Mouse (Mus musculus) c-Kit-positive CD71-positive TER-119-positive erythroid progenitor cells, embryonic 14.5 days (primary cell): Measurements from ENCODE around the gene Wdr24.

Experiments used
- DNase-seq: peaks from one replicate; pipeline ENCODE4 v3.0.0-alpha.2; 2013; ENCODE audit warnings: low spot score

Wdr24 gene

GRCm38 (mm10) chr17:25823452-25823851 lies at the start of gene Wdr24:
Gene Wdr24 (plus strand): TSS chr17:25823627.
- DNase-seq, result peak; percentile 85

- DNase-seq, result no peak
Observed at GRCm38 (mm10) chr17:25775318-25776062, 47.9 kb upstream of the Wdr24 start.

DNA sequence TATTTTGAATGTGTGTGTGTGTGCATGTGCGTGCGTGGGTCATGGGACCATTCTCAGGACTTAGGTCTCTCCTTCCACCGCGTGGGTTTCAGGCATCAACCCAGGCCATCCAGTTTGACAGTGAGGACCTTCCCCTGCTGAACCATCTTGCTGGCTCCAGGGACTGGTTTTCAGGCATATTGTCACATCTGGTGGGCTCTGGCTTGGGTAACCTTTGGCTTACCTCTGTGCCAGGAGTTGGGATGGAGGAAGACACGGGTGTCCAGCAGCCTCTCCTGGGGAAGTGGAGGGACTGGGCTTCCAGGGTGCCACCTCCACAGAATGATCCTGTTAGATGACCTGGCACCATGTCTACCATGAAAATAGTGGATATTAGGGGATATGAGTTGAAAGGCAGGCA lies 45.5 kb upstream of the Wdr24 start:
- DNase-seq, result no peak

GRCm38 (mm10) chr17:25781339-25781738 lies 42.1 kb upstream of the Wdr24 start:
- no peak for DNase-seq

- no peak for DNase-seq
Observed at GRCm38 (mm10) chr17:25783086-25783485, 40.3 kb upstream of the Wdr24 start.

- DNase-seq, result no peak
Observed at GRCm38 (mm10) chr17:25783861-25784574, 39.4 kb upstream of the Wdr24 start.

GRCm38 (mm10) chr17:25785281-25785745 lies 38.1 kb upstream of the Wdr24 start, which contains the start of gene Haghl:
Gene Haghl (minus strand): TSS chr17:25785673.
- DNase-seq, result peak; percentile 96

DNA sequence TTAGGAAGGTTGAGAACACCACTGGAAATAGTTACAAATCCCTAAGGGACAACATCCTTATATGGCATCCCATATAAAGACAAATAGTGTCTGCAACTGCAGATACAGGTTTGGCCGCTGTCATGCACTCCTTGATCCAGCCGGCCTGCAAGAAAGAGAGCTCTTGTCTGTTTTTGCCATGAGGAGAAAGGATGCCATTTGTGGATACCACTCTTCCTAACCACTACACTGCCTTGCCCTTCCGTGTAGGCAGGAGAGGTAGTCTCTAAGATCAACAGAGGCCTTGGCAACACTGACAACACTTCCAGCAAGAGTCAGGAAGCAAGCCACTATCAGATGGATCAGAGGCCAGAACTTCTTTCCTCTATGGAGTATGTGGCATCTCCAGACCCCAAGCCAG lies 37.1 kb upstream of the Wdr24 start, which contains the start of gene Ccdc78:
Gene Ccdc78 (plus strand): TSS at position 301 of the 400 bp plus-strand sequence.
- DNase-seq, result no peak

- DNase-seq, result no peak
Observed at GRCm38 (mm10) chr17:25786781-25787504, 36.5 kb upstream of the Wdr24 start.

DNA sequence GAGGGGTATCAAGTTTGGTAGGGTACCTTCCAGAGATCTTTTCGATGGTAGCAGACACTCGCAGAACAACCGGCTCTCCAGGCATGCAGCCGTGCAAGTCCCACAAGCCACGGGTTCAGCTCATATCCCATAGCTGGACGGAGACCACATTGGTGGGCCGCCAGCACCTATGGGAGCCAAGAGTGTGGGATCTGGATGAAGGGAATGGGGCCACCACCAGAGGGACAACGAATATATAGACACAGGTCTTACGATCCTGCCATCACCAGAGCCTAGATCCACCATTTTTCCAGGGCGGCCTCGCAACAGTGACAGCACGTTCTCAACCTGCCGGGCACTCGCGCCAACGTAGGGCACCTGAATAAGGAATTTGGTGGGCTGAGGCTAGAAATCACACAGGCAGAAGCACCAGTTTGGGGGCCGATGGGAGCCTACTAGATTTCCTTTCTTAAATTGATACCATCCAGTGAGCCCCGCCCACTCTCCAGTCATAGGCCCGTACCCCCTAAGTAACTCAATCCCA lies 32.0 kb upstream of the Wdr24 start:
- no peak for DNase-seq

GRCm38 (mm10) chr17:25791843-25792527 lies 31.4 kb upstream of the Wdr24 start:
- DNase-seq, result peak; percentile 85

DNA sequence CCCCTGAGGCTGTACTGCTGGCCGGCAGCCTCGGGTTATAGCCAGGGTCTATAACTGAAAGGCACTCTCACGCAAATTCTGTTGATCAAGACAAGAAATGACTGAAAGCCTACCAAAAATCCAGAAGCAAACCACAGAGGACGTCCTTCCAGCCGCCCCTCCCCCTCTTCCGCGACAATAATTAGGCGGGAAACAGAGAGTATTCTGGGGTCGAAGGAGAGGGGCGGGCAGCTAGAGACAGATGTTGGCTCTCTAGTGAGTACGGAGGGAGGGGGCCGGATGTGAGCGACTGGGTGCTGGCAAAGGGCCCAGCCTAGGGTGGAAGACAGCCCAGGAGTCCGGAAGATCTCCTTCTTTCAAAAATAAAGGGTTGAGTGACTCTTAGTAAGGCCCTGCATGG lies 30.8 kb upstream of the Wdr24 start, which contains the start of gene Fam173a:
Gene Fam173a (minus strand): TSS at position 287 of the 400 bp plus-strand sequence.
- peak; percentile 51 for DNase-seq

- no peak for DNase-seq
Observed at GRCm38 (mm10) chr17:25794197-25794596, 29.2 kb upstream of the Wdr24 start.

GRCm38 (mm10) chr17:25794998-25795397 lies 28.4 kb upstream of the Wdr24 start:
- DNase-seq, result no peak

DNA sequence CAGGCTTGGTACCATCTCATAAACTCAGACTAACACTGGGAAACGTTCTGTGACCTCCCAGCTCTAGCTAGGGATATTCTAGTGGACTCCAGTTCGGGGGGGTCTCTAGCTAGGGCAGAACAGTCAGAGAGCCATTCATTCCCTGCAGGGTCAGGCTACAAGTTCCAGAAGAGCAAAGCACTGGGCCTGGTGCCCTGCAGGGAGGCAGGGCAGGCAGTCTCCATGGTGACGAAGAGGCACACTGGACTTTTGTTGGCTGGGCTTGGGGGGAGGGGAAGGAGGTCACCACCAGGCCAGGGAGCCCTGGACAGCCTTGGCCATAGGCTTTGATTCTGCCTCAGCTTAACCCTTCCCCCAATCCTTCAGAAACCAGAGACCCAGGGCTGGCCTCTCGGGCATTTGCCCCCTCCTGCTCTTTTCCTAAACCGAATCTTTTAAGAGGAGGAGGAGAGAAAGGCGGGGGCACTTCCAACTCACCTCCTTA lies 27.8 kb upstream of the Wdr24 start, which contains the start of gene AC134908.4:
Gene AC134908.4 (minus strand): TSS at position 51 of the 484 bp plus-strand sequence.
- no peak for DNase-seq

DNA sequence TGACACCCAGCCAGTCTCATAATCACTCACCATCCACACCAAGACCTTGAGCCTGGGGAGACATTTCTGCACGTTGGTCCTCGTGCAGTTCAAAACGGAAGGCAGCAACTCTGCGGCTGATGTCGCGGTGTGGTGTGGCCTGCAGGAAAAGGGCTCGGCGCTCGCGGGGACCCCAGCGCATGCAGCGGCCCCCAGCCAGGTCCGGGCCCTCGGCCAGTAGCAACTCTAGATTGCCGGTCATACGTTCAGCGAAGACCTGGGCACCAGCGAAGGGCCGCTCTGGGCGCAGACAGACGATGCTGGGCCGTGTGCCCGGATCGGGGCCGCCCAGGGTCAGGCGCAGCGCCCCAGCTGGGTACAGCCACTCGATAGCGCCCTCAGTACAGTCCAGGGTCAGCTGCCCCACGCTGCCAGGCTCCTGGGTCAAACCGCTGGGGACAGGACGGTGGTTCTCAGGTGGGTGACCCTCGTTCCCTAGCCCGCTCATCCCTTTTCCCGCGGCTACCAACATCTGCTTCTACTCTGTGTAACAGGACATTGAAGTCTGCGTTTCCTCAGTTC lies 27.1 kb upstream of the Wdr24 start:
- DNase-seq, result no peak

- peak; percentile 80 for DNase-seq
Observed at GRCm38 (mm10) chr17:25796951-25797369, 26.5 kb upstream of the Wdr24 start, which contains the start of gene Metrn. Gene Metrn (minus strand): TSS chr17:25797136.

- peak; percentile 67 for DNase-seq
Observed at GRCm38 (mm10) chr17:25801029-25801428, 22.4 kb upstream of the Wdr24 start.

GRCm38 (mm10) chr17:25802825-25803517 lies 20.5 kb upstream of the Wdr24 start:
- no peak for DNase-seq

- DNase-seq, result no peak
Observed at GRCm38 (mm10) chr17:25806507-25806906, 16.9 kb upstream of the Wdr24 start.
